Mouse (Mus musculus) stomach, embryonic 14.5 days (tissue): Measurements from ENCODE around the gene Dennd2c. TPM values are rescaled to one million over a fixed set of nuclear protein-coding genes. Genes with fewer than 3 reads are reported as not detected.
A peak's percentile ranks its signal among the peaks of the same experiment; 100 is the strongest.

Experiments
- ATAC-seq: fragments of 200-750 bp; cut with Nextera tagmentation; 2 replicates; pipeline ENCODE4 v1.8.0; 2017; ENCODE audit warnings: low read depth, moderate TSS enrichment; ENCODE audit not compliant: insufficient number of reproducible peaks, insufficient read depth, low FRiP score
- H3K27ac ChIP-seq: fragments of 300-500 bp; sonication (generic); 2 replicates; pipeline ENCODE4 v1.5.1; 2014; ENCODE audit warnings: mild to moderate bottlenecking, low read length, moderate library complexity, mixed read lengths
- H3K27me3 ChIP-seq: fragments of 300-500 bp; sonication (generic); 2 replicates; pipeline ENCODE4 v1.6.1; 2014; ENCODE audit warnings: low read length, control low read depth, mixed read lengths; ENCODE audit not compliant: control insufficient read depth, insufficient read depth
- H3K36me3 ChIP-seq: fragments of 300-500 bp; sonication (generic); 2 replicates; pipeline ENCODE4 v1.6.1; 2014; ENCODE audit warnings: mild to moderate bottlenecking, control low read depth, low read length, moderate library complexity, mixed read lengths; ENCODE audit not compliant: control insufficient read depth, insufficient read depth
- H3K4me1 ChIP-seq: fragments of 300-500 bp; sonication (generic); 2 replicates; pipeline ENCODE4 v1.6.1; 2014; ENCODE audit warnings: low read length, control low read depth, mixed read lengths; ENCODE audit not compliant: control insufficient read depth, insufficient read depth
- H3K4me2 ChIP-seq: fragments of 300-500 bp; sonication (generic); replicated peaks from 2 replicates; pipeline ENCODE4 v1.6.1; 2014; ENCODE audit warnings: low read depth, low read length, control low read depth
- H3K4me3 ChIP-seq: fragments of 300-500 bp; sonication (generic); 2 replicates; pipeline ENCODE4 v1.5.1; 2014; ENCODE audit warnings: low read depth, low read length, control low read depth
- H3K9ac ChIP-seq: fragments of 300-500 bp; sonication (generic); replicated peaks from 2 replicates; pipeline ENCODE4 v1.6.1; 2014; ENCODE audit warnings: low read depth, mild to moderate bottlenecking, control low read depth, low read length, moderate library complexity, mixed read lengths
- H3K9me3 ChIP-seq: fragments of 300-500 bp; sonication (generic); 2 replicates; pipeline ENCODE4 v1.6.1; 2016; ENCODE audit warnings: low read depth, low read length, control low read depth; ENCODE audit not compliant: control insufficient read depth
- WGBS: fragments of 180-500 bp; shearing (Covaris S2); extraction: QIAGEN DNeasy Blood & Tissue Kit; methylation state at CpG from one replicate; pipeline ENCODE4 v1.1.7; 2014; 5-methylcytosine and 5-hydroxymethylcytosine counted together
- polyA plus RNA-seq: library from polyadenylated mRNA; unstranded; fragments of >200 nt; fragmentation: Nextera tagmentation; extraction: Ambion mirVana; gene quantifications from 2 replicates; pipeline ENCODE4 v1.2.1, GENCODE M21; 2014

Gene Dennd2c
- polyA plus RNA-seq, 1 experiment from 2014 or later = 6.2 TPM

DNA sequence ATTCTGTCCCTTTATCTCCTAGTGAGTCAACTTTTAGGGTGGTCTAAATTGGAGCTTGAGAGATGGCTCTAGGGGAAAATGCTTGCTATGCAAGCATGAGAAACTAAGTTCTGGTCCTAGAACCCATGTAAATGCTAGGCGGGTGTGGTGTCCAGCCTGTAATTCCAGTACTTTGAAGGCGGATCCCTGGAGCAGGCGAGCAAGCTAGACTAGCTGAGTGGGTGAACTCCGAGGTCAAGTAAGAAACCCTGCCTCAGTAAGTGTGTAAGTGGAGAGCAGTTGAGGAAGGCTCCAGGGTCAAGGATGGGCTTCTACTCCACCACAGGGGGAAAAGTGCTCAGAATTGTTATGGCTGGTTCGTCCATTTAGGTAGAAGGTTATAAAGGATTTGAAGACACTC, 25.3 kb downstream of the Dennd2c start:
- WGBS = 73% methylated on average over 5 of the region's 5 CpGs

GRCm38 (mm10) chr3:103128251-103128650, 25.8 kb downstream of the Dennd2c start:
- Histone ChIP-seq H3K27me3 (no peaks in the 10 kb centered on the region), H3K9me3 (no peaks in the 10 kb centered on the region), H3K4me2 (no peak overlapping the region), H3K27ac (no peak overlapping the region), H3K4me1 (peaks cover 20% of the 10 kb centered on the region; the same call in 1 of the 2 replicates), H3K9ac (no peak overlapping the region), H3K36me3 (no peaks in the 10 kb centered on the region; the same call in 1 of the 2 replicates), H3K4me3 (no peak overlapping the region)
- 40% methylated on average over 4 of the region's 4 CpGs for WGBS
- no peak for ATAC-seq

More for the DNA sequence above, 25.3 kb downstream of the Dennd2c start:
- Histone ChIP-seq H3K27me3 (no peaks in the 10 kb centered on the region), H3K4me2 (no peak overlapping the region), H3K27ac (no peak overlapping the region), H3K4me3 (no peak overlapping the region), H3K4me1 (peaks cover 20% of the 10 kb centered on the region; the same call in 1 of the 2 replicates), H3K9ac (no peak overlapping the region), H3K36me3 (no peaks in the 10 kb centered on the region), H3K9me3 (no peaks in the 10 kb centered on the region)
- ATAC-seq = no peak

DNA sequence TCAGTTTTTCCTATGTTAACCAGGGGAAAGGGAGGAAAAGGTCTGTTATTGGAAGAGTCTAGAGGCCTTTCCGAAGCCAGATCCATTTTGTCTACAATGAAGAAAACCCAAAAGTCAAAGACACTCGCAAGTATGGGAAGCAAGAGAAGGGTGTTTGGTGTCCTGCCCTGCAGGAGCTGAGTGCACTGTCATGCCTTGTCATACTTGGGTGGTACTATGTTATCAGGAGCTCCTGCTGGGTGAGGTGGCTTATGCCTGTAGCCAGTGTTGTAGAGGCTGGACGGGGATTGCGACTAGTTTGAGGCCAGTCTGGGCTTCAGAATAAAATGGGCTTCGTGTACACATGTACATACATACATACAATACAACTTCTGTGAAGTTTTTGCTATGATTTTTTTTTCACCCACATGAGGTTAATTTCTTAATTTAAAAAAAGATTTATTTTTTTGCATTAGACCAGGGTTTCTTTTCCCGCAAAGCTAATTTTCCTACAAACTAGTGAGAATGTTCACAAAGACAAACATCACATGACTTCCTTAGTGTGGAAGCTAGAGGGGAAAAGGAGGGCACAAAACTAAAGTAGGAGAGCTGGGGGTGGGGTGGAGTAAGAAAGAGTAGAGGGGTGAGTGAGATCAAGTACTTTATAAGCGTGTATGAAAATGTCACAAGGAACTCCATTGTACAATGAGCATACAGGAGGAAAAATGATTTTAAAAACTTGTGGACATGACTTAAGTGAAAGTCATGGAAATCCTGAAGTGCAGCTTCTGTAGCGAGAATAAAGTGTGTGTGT, 27.2 kb downstream of the Dennd2c start:
- WGBS = 67% methylated on average over 8 of the region's 8 CpGs
- Histone ChIP-seq H3K4me2 (0 out of 2 replicates have a peak overlapping the region, but pooled peaks have one; percentile 22), H3K9ac (no peak overlapping the region)

DNA sequence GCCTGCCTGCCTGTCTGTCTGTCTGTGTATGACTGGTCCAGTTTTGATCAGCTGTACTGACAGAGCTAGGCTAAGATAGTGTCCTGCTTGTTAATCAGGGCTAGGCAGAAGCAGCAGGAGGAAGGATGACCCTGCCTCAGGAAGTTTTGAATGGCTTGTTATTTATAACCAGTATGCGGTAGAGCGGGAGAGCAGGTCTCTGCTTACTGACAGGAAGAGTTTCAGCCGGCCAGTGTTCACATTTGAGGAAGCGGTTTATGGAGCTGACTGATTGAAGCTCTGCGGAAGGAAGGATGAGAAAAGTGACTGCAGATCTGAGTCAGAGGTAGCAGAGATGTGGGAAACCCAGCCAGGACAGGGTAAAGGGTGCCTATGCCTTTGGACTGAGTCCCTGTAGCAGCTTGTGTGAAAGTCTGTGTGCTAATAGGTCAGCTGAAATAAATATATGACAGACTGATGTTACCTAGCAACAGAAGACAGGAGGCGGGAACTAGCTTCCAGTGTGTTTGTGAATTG, 27.9 kb downstream of the Dennd2c start:
- no peaks in the 10 kb centered on the region; the same call in 1 of the 2 replicates for H3K36me3 ChIP-seq
- H3K4me2 ChIP-seq = 0 out of 2 replicates have a peak overlapping the region, but pooled peaks have one; percentile 22
- H3K27me3 ChIP-seq = no peaks in the 10 kb centered on the region
- peak; percentile 84; the same call in 1 of the 2 replicates for ATAC-seq
- no peaks in the 10 kb centered on the region for H3K9me3 ChIP-seq
- no peak overlapping the region for H3K4me3 ChIP-seq
- H3K9ac ChIP-seq = no peak overlapping the region
- peaks cover 20% of the 10 kb centered on the region; the same call in 1 of the 2 replicates for H3K4me1 ChIP-seq
- WGBS = 23% methylated on average over 6 of the region's 6 CpGs
- peak overlapping the region; percentile 55 for H3K27ac ChIP-seq

More for the DNA sequence above, 27.2 kb downstream of the Dennd2c start:
- peaks cover 20% of the 10 kb centered on the region; the same call in 1 of the 2 replicates for H3K4me1 ChIP-seq
- peak; percentile 85; the same call in 1 of the 2 replicates for ATAC-seq
- no peak overlapping the region; the same call in 1 of the 2 replicates for H3K27ac ChIP-seq
- H3K36me3 ChIP-seq = no peaks in the 10 kb centered on the region; the same call in 1 of the 2 replicates
- no peak overlapping the region for H3K4me3 ChIP-seq
- H3K9me3 ChIP-seq = no peaks in the 10 kb centered on the region
- H3K27me3 ChIP-seq = no peaks in the 10 kb centered on the region

- no peaks in the 10 kb centered on the region for H3K9me3 ChIP-seq
- no peak overlapping the region for H3K4me2 ChIP-seq
- H3K4me3 ChIP-seq = no peak overlapping the region
- no peak for ATAC-seq
- H3K4me1 ChIP-seq = peaks cover 19% of the 10 kb centered on the region; the same call in 1 of the 2 replicates
- H3K9ac ChIP-seq = no peak overlapping the region
- H3K27ac ChIP-seq = no peak overlapping the region
- H3K27me3 ChIP-seq = no peaks in the 10 kb centered on the region
- H3K36me3 ChIP-seq = no peaks in the 10 kb centered on the region; the same call in 1 of the 2 replicates
- 94% methylated on average over 10 of the region's 10 CpGs for WGBS
Observed at GRCm38 (mm10) chr3:103133098-103133497, 30.7 kb downstream of the Dennd2c start.

DNA sequence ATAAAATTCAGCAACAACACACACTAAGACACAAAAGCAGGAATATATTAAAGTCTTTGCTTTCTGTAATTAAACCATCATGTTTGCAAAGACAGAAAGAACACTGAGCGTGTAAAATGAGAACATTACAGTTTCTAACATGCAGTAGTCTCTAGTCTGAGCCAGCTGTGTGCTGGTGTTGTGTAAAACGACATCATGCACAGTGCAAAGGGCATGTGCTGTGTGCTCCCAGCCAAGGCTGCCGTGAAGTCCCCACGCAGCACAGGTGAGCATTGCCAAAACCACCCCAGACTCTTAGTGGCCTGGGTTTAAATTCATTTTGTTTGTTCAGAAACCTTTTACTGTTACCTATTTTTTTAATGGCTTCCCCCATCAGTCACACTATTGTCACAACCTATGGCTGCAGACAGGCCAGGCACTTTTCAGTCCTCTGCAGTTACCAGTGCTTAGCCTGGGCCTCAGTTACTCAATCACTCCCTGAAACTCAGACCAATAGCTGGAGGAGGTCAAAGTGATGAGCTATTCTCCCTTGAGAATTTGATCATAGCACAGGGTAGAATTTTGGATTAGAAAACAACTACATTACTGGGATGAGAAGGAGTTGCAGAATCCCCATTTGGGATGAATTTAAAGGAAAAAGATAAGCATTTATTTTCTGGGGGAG, 34.1 kb downstream of the Dennd2c start:
- 78% methylated on average over 4 of the region's 4 CpGs for WGBS
- no peak for ATAC-seq
- Histone ChIP-seq H3K27ac (no peak overlapping the region), H3K4me1 (no peaks in the 10 kb centered on the region), H3K4me2 (no peak overlapping the region), H3K4me3 (no peak overlapping the region), H3K9me3 (no peaks in the 10 kb centered on the region), H3K27me3 (no peaks in the 10 kb centered on the region), H3K9ac (no peak overlapping the region), H3K36me3 (no peaks in the 10 kb centered on the region; the same call in 1 of the 2 replicates)

DNA sequence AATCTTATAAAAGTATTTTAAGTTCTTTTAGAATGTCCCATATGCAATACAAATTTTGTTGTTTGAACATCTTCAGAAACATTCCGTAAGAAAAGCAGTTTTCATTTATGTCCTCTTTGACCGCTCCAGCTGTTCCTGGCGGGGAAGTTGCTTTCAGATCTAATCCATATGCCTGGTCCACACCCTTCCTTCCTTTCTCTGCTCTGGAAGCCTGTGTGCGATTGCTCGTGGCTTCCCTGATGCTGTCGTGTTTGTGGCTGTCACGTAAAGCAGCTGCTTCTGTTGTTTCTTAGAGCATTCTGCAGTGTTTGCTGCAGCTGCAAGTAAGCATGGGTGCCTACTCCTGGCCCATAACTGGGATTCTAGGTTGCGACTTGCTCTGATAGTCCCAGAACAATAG, 36.6 kb downstream of the Dennd2c start:
- H3K4me2 ChIP-seq = 0 out of 2 replicates have a peak overlapping the region, but pooled peaks have one; percentile 3
- WGBS = 58% methylated on average over 8 of the region's 8 CpGs
- no peaks in the 10 kb centered on the region for H3K27me3 ChIP-seq
- ATAC-seq = no peak
- no peaks in the 10 kb centered on the region for H3K9me3 ChIP-seq
- no peaks in the 10 kb centered on the region for H3K36me3 ChIP-seq
- no peak overlapping the region for H3K4me3 ChIP-seq
- H3K4me1 ChIP-seq = no peaks in the 10 kb centered on the region
- H3K27ac ChIP-seq = peak overlapping the region; percentile 61; the same call in 1 of the 2 replicates
- no peak overlapping the region for H3K9ac ChIP-seq
